Mouse (Mus musculus) embryonic fibroblast, embryonic 13.5 days (primary cell): ENCODE measurements around the gene C1qa.

Experiments used
- CTCF ChIP-seq: IDR thresholded peaks from 2 replicates; pipeline ENCODE4 v1.5.1; 2011; ENCODE audit warnings: mild to moderate bottlenecking, control low read depth, low read length, moderate library complexity, borderline replicate concordance; ENCODE audit not compliant: insufficient read depth
- POLR2A ChIP-seq: IDR thresholded peaks from 2 replicates; pipeline ENCODE4 v1.6.1; 2011; ENCODE audit warnings: low read depth, mild to moderate bottlenecking, control low read depth, low read length, moderate library complexity

DNA sequence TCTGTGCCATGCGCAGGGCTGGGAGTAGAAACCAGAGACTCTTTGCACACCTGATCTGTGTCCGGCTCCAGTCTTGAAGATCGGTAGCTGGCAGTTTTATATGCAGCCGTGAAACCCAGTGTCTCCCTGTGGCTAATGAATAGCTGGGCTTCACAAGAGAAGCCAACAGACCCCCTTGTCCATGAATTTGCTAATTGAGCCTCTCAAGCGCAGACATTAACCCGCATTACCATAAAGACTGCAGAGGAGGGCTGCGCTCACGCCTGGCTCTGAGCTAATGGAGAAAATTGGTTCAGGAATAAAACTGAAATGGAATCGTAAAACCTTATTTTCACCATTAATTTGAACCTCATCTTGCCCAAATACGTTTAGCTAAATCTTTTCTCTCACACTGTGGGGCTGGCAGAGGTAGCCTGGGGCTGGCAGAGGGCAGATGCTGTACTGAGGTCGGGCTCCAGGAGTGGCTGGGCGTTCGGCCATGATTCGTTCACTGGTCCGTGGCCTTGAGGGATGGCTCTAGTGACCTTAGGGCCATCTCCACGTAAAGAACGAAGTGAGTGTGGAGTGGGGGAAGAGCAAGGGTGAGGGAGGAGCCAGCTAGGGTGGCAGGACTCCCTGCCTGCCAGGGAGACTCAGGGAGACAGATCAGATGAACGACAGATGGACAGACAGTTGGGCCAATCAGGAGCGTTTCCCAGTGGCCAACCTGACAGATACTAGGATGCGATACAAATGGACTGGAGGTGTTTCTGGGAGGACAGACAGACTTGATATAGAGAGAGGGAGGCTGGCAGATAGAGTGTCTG is 18.0 kb upstream of the C1qa start:
- TF ChIP-seq CTCF (no peak), POLR2A (no peak)
